Mouse (Mus musculus) megakaryocyte, embryonic 14.5 days (primary cell): ENCODE measurements around the gene Cnih3.

Experiments
- FLI1 ChIP-seq: IDR thresholded peaks from 2 replicates; pipeline ENCODE4 v1.6.1; 2012; ENCODE audit warnings: low read length, inconsistent platforms, mixed read lengths
- GATA1 ChIP-seq: IDR thresholded peaks from 3 replicates; pipeline ENCODE4 v1.6.1; 2012; ENCODE audit warnings: mixed read lengths, low read length, inconsistent platforms, borderline replicate concordance

- TF ChIP-seq GATA1: no peak
- TF ChIP-seq FLI1: no peak
Measured at GRCm38 (mm10) chr1:181336857-181337256, 15.6 kb upstream of the Cnih3 start.
